Mouse (Mus musculus): Measurements from ENCODE around the gene 1500011B03Rik. TPM values are rescaled to one million over a fixed set of nuclear protein-coding genes. Genes with fewer than 3 reads are reported as not detected.
A peak's percentile ranks its signal among the peaks of the same experiment; 100 is the strongest.

Gene 1500011B03Rik
- polyA plus RNA-seq, 1 experiment: 36.3 TPM

- TF ChIP-seq POLR2A (IDR thresholded peaks at IDR 0.05; ENCODE audit: insufficient read depth, low read length): no peak
- Histone ChIP-seq H3K4me1 (ENCODE audit: control insufficient read depth, insufficient read depth, low read length) (peaks cover 5% of the 10 kb centered on the region), H3K9ac (ENCODE audit: low read depth, poor library complexity, severe bottlenecking) (0 out of 2 replicates have a peak overlapping the region, but pooled peaks have one; percentile 29), H3K36me3 (ENCODE audit: control insufficient read depth, insufficient read depth, low read length, poor library complexity, severe bottlenecking) (peaks cover 17% of the 10 kb centered on the region), H3K9me3 (replicated peaks; ENCODE audit: control insufficient read depth, insufficient read depth, low read length, poor library complexity, severe bottlenecking) (peaks cover 27% of the 10 kb centered on the region), H3K27ac (ENCODE audit: insufficient read depth, low read length) (peak overlapping the region; percentile 92), H3K4me3 (ENCODE audit: low read depth, low read length) (no peak overlapping the region; the same call in 1 of the 2 replicates), H3K27me3 (ENCODE audit: control insufficient read depth, insufficient read depth, low read length, poor library complexity, severe bottlenecking) (no peaks in the 10 kb centered on the region)
Measured at GRCm38 (mm10) chr5:114801049-114801448, 22.2 kb downstream of the 1500011B03Rik start.

GRCm38 (mm10) chr5:114799848-114800247 lies 23.4 kb downstream of the 1500011B03Rik start:
- no peak overlapping the region for H3K9ac ChIP-seq (ENCODE audit: low read depth, poor library complexity, severe bottlenecking)
- H3K9me3 ChIP-seq (replicated peaks; ENCODE audit: control insufficient read depth, insufficient read depth, low read length, poor library complexity, severe bottlenecking): peaks cover 25% of the 10 kb centered on the region
- H3K4me3 ChIP-seq (ENCODE audit: low read depth, low read length): no peak overlapping the region
- TF ChIP-seq EP300 (IDR thresholded peaks at IDR 0.05; ENCODE audit: insufficient read depth, low read depth, low read length): no peak
- no peak overlapping the region for H3K27ac ChIP-seq (ENCODE audit: insufficient read depth, low read length)
- peaks cover 10% of the 10 kb centered on the region for H3K4me1 ChIP-seq (ENCODE audit: control insufficient read depth, insufficient read depth, low read length)
- peaks cover 17% of the 10 kb centered on the region for H3K36me3 ChIP-seq (ENCODE audit: control insufficient read depth, insufficient read depth, low read length, poor library complexity, severe bottlenecking)
- H3K27me3 ChIP-seq (ENCODE audit: control insufficient read depth, insufficient read depth, low read length, poor library complexity, severe bottlenecking): no peaks in the 10 kb centered on the region

- Histone ChIP-seq H3K36me3 (ENCODE audit: control insufficient read depth, insufficient read depth, low read length, poor library complexity, severe bottlenecking) (no peaks in the 10 kb centered on the region; the same call in 1 of the 2 replicates), H3K27me3 (ENCODE audit: control insufficient read depth, insufficient read depth, low read length, poor library complexity, severe bottlenecking) (no peaks in the 10 kb centered on the region), H3K4me1 (ENCODE audit: control insufficient read depth, insufficient read depth, low read length) (peaks cover 9% of the 10 kb centered on the region), H3K27ac (ENCODE audit: insufficient read depth, low read length) (no peak overlapping the region), H3K4me3 (ENCODE audit: low read depth, low read length) (no peak overlapping the region), H3K9me3 (replicated peaks; ENCODE audit: control insufficient read depth, insufficient read depth, low read length, poor library complexity, severe bottlenecking) (peaks cover under 1% of the 10 kb centered on the region; the same call in 1 of the 2 replicates), H3K9ac (ENCODE audit: low read depth, poor library complexity, severe bottlenecking) (no peak overlapping the region)
- TF ChIP-seq POLR2A (IDR thresholded peaks at IDR 0.05; ENCODE audit: insufficient read depth, low read length): no peak
- TF ChIP-seq EP300 (IDR thresholded peaks at IDR 0.05; ENCODE audit: insufficient read depth, low read depth, low read length): no peak
- TF ChIP-seq CTCF (IDR thresholded peaks at IDR 0.05; ENCODE audit: low read depth, low read length): no peak
Measured at GRCm38 (mm10) chr5:114797253-114797652, 26.0 kb downstream of the 1500011B03Rik start.

GRCm38 (mm10) chr5:114796299-114797012 lies 26.8 kb downstream of the 1500011B03Rik start:
- TF ChIP-seq POLR2A (IDR thresholded peaks at IDR 0.05; ENCODE audit: insufficient read depth, low read length) (no peak), CTCF (IDR thresholded peaks at IDR 0.05; ENCODE audit: low read depth, low read length) (no peak), EP300 (IDR thresholded peaks at IDR 0.05; ENCODE audit: insufficient read depth, low read depth, low read length) (no peak)
- no peak overlapping the region for H3K27ac ChIP-seq (ENCODE audit: insufficient read depth, low read length)
- H3K4me1 ChIP-seq (ENCODE audit: control insufficient read depth, insufficient read depth, low read length): peaks cover 9% of the 10 kb centered on the region
- H3K27me3 ChIP-seq (ENCODE audit: control insufficient read depth, insufficient read depth, low read length, poor library complexity, severe bottlenecking): no peaks in the 10 kb centered on the region
- H3K36me3 ChIP-seq (ENCODE audit: control insufficient read depth, insufficient read depth, low read length, poor library complexity, severe bottlenecking): peaks cover 3% of the 10 kb centered on the region
- peak overlapping the region; percentile 58 for H3K4me3 ChIP-seq (ENCODE audit: low read depth, low read length)
- H3K9ac ChIP-seq (ENCODE audit: low read depth, poor library complexity, severe bottlenecking): no peak overlapping the region
- no peaks in the 10 kb centered on the region for H3K9me3 ChIP-seq (replicated peaks; ENCODE audit: control insufficient read depth, insufficient read depth, low read length, poor library complexity, severe bottlenecking)

GRCm38 (mm10) chr5:114795653-114796052 lies 27.6 kb downstream of the 1500011B03Rik start:
- peaks cover 3% of the 10 kb centered on the region for H3K36me3 ChIP-seq (ENCODE audit: control insufficient read depth, insufficient read depth, low read length, poor library complexity, severe bottlenecking)
- H3K4me3 ChIP-seq (ENCODE audit: low read depth, low read length): no peak overlapping the region
- H3K9ac ChIP-seq (ENCODE audit: low read depth, poor library complexity, severe bottlenecking): no peak overlapping the region
- no peak for TF ChIP-seq CTCF (IDR thresholded peaks at IDR 0.05; ENCODE audit: low read depth, low read length)
- no peak for TF ChIP-seq POLR2A (IDR thresholded peaks at IDR 0.05; ENCODE audit: insufficient read depth, low read length)
- TF ChIP-seq EP300 (IDR thresholded peaks at IDR 0.05; ENCODE audit: insufficient read depth, low read depth, low read length): no peak
- no peak overlapping the region for H3K27ac ChIP-seq (ENCODE audit: insufficient read depth, low read length)
- no peaks in the 10 kb centered on the region for H3K9me3 ChIP-seq (replicated peaks; ENCODE audit: control insufficient read depth, insufficient read depth, low read length, poor library complexity, severe bottlenecking)
- no peaks in the 10 kb centered on the region for H3K27me3 ChIP-seq (ENCODE audit: control insufficient read depth, insufficient read depth, low read length, poor library complexity, severe bottlenecking)
- peaks cover 9% of the 10 kb centered on the region for H3K4me1 ChIP-seq (ENCODE audit: control insufficient read depth, insufficient read depth, low read length)

- Histone ChIP-seq H3K4me3 (ENCODE audit: low read depth, low read length) (no peak overlapping the region), H3K27ac (ENCODE audit: insufficient read depth, low read length) (peak overlapping the region; percentile 64), H3K27me3 (ENCODE audit: control insufficient read depth, insufficient read depth, low read length, poor library complexity, severe bottlenecking) (no peaks in the 10 kb centered on the region), H3K9ac (ENCODE audit: low read depth, poor library complexity, severe bottlenecking) (no peak overlapping the region), H3K36me3 (ENCODE audit: control insufficient read depth, insufficient read depth, low read length, poor library complexity, severe bottlenecking) (peaks cover 3% of the 10 kb centered on the region), H3K9me3 (replicated peaks; ENCODE audit: control insufficient read depth, insufficient read depth, low read length, poor library complexity, severe bottlenecking) (no peaks in the 10 kb centered on the region), H3K4me1 (ENCODE audit: control insufficient read depth, insufficient read depth, low read length) (peaks cover 9% of the 10 kb centered on the region)
- TF ChIP-seq EP300 (IDR thresholded peaks at IDR 0.05; ENCODE audit: insufficient read depth, low read depth, low read length) (no peak), POLR2A (IDR thresholded peaks at IDR 0.05; ENCODE audit: insufficient read depth, low read length) (no peak), CTCF (IDR thresholded peaks at IDR 0.05; ENCODE audit: low read depth, low read length) (no peak)
Measured at GRCm38 (mm10) chr5:114795231-114795630, 28.0 kb downstream of the 1500011B03Rik start.

Measured in ES-Bruce4 (cell line).